Mouse (Mus musculus) heart, adult 9 months (tissue): ENCODE measurements around the gene Mthfr.
"Not testable (repeated sequence)": the region's sequence is repeated elsewhere in the genome, so short reads cannot be mapped to it uniquely, and the experiment has no call there.

Experiments used
- DNase-seq, 2 experiments: peaks; one replicate each; pipeline ENCODE4 v3.0.0; 2022; ENCODE audit warnings: low spot score in 2 of 2

The Mthfr gene

DNA sequence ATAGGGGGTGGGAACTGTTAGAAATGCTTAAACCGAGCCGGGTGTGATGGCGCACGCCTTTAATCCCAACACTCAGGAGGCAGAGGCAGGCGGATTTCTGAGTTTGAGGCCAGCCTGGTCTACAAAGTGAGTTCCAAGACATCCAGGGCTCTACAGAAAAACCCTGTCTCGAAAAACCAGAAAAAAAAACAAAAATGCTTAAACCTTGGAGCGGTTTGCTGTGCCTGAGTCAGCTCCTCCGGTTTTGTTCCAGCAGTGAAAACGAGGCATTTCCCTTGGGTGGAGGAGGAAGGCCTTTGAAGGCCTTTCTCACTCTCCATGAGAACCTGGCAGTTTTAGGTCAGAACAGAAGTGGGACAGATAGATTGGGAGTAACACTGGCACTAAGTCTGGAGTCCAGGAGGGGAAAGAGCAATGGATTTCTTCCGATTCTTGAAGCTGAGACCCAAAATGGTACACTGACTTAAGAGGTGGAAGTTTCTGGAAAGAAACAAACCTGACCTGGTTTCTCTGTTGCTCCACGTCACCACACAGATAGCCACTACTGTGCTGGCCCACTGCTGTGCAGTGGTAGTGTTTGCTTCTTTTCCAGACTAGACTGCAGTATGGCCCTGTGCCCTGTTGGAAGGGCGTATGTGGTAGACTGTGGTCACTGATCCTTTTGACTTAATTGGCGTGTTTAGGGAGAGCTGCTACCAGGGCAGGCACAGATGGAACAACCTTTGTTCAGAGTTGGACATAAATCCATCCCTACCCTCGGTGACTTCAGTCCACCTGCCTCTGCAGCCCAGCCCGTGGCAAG, 1.4 kb downstream of the Mthfr start:
- DNase-seq, result peak in 1 of 2 experiments; percentile 27

DNA sequence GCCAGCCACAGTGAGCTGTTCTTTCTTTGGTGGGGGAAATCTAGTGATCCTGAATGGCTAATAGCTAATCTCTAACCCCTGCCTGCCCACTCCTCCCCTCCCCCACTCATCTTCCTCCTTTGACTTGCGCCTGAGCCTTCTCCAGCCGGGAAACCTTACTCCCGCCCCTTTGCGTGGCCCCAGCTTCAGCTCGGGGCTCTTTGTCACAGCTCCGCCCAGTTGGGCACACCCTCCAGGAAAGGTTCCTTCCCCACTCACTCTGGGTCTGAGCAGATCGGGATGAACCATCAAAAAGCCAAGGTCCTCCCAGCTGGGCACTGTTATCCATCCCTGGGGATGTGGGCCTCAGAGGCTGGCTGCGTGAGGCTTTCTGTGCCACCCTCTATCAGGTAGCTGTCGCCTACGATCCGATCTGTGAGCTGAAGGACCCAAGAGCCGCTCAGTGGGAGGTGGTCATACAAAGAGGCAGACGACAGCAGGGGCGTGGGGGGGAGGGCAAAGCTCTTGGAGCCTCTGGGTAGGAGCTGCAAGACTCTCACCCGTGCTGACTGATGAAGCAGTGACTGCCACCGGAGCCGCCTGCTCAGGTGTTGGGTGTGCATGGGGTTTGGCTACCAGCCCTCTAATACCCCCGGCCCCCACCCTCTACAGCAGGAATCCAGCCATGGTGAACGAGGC, 2.2 kb downstream of the Mthfr start:
- peak; percentile 80 to 85 for DNase-seq

DNA sequence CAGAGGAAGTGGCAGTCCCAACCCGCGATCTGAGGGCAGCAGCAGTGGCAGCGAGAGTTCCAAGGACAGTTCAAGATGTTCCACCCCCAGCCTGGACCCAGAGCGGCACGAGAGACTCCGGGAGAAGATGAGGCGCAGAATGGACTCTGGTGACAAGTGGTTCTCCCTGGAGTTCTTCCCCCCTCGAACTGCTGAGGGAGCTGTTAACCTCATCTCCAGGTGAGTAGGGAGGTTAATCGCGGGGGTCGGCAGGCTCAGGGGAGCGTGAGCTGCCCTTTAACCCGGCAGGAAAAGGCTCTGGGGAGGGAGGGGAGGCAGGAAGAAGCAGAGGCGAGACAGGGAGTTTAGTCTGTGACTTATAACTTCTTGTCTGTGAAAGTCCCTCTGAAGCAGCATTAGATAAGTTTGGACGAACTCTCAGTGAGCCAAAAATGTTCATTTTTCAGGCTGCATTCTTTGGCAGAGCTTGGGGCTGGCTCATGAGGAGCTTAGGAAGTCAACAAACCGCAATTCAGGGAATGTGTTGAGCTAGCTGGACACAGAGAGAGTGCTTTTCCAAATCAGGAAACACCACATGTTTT, 2.8 kb downstream of the Mthfr start:
- peak; percentile 68 to 74 for DNase-seq

DNA sequence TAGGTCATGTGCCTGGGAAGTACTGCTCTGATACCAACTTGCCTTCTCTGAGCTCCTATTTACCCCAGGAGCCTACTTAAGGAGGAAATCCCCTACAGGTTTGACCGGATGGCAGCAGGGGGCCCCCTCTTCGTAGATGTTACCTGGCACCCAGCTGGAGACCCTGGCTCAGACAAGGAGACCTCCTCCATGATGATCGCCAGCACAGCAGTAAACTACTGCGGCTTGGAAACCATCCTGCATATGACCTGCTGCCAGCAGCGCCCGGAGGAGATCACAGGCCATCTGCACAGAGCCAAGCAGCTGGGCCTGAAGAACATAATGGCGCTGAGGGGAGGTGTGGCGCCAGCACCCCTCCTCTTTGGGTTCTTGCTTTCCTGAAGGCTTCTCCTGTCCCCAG, 4.5 kb downstream of the Mthfr start:
- DNase-seq, result not testable (repeated sequence)

DNA sequence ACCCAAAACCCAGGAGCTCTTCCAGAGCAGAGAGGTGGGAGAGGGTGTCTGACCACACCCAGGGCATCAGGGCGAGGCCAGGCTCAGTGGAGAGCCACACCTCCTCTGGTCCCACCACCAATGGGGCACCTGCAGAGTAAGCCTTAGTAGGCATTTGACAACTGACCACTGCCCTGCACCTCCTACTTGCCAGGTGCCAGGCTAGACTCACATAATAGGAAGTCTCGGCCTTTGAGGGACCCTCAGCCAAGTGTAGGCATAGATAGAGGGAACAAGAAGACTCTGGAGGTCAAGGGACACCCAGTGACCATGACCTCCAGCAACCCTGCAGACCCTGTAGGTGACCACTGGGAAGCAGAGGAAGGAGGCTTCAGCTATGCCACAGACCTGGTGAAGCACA, 5.2 kb downstream of the Mthfr start:
- no peak for DNase-seq

DNA sequence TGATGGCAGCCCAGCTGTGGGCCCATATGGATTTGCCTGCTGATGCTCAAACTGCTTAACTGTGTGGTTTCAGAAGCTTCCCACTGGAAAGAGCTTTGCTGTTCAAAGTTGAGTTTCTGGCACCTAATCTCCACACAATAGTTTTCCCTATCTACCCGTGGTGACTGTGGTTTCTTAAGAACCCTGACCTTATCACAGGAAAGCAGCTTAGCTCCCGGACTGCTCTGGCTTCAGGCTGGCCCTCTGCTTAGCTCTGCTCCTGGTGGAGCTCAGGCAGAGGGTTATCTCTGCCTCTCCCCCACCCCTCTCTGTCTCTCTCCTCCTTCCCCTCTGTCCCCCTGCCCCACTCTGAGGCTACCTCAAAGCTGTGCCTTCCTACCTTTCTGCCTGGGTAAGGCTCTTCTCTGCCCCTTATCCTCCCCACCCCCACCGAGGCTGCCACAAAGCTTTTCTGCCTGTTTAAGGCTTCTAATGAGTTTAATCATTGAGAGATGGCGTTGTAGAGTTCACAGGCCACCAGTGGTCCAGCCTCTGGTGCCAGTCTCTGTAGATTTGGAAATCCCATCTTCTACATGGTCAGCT, 7.7 kb downstream of the Mthfr start:
- DNase-seq, result no peak

DNA sequence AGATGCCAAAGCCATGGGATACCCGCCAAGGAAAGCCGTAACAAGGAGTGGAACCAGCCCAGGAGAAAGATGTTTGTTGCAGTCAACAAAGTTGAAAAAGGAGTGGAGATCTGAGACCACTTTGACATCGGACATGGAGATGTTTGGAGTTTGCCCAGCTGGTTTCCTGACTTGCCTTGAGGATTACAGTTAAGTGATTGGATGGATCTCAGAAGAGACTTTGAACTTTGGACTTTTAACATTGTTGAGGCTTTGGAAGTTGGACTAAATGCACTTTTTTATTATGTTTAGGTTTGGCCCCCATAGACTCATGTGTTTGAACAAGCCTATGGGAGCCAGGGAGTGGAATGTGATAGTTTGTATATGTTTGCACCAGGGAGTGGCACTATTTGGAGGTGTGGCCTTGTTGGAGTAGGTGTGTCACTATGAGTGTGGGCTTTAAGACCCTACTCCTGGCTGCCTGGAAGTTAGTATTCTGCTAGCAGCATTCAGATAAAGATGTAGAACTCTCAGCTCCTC, 11.6 kb downstream of the Mthfr start:
- not testable (repeated sequence) for DNase-seq

DNA sequence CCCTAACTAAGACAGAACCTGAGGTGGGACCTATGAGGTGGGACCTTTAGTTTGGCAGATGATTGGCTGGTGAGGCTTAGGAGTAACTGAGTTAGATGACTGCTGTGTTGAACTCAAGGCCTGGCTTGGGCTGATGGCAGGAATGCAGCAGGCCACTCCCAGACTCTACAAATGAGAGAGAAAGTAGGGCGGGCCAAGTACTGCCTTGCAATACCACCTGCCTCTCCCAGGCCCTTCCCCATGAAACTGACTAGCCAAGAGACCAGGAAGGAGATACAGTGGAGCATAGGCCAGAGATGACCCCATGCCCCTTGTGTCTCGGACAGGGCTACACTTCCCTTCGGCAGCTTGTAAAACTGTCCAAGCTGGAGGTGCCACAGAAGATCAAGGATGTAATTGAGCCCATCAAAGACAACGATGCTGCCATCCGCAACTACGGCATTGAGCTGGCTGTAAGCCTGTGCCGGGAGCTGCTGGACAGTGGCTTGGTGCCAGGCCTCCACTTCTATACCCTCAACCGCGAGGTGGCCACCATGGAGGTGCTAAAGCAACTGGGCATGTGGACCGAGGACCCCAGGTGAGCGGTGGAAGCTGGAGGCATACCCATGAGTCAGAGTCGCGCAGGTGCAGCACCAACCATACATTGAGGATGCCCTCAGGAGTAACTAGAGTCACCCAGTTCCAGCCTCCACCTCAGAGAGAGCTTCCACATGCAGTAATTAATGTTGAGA, 12.3 kb downstream of the Mthfr start:
- no peak for DNase-seq

DNA sequence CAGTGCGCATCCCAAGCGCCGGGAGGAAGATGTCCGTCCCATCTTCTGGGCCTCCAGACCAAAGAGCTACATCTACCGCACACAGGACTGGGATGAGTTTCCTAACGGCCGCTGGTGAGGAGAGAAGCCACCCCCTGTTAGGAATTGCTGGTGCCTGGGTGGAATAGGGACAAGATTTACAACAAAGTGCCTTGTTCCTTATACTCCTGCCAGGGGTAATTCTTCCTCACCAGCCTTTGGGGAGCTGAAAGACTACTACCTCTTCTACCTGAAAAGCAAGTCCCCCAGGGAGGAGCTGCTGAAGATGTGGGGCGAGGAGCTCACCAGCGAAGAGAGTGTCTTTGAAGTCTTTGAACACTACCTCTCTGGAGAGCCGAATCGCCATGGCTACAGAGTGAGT, 13.0 kb downstream of the Mthfr start:
- DNase-seq, result no peak

DNA sequence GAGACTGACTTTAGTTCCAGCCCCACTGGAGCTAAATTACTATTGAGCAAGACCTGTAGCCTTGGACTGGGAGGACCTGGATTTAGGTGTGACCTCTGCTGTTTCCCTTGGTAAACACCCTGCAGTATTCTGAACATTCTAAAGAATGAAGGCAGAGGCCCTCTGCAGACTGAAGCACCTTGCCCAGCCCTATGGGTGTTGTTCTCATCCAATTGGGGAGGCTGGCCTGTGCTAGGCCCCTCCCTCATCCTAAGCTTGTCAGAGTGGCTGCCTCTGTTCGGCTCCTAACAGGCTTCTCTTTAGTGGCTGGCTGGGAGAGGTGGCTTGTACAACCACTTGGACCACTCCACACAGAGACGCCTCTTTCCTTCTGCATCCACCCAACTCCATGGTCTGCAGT, 14.1 kb downstream of the Mthfr start:
- DNase-seq, result no peak

DNA sequence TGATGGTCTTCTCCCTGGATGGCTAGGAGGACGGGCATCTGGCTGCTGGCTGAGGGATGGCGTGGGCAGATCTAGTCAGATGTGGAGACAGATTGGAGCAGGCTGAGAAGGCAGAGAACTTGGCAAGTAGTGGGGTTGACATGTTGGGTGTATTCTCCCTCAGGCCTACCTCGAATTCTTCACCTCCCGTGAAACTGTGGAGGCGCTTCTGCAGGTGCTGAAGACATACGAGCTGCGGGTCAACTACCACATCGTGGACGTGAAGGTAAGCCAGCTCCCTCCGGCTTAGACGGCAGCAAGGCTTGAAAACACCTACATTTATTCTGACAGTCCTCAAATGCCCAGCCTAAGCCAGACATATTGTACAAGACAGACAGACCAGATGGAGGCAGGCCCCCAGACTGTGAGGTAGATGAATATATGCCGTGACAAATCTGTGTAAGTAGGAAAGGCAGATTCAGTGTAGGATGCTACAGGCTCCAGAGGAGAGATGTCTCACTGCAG, 14.6 kb downstream of the Mthfr start:
- no peak for DNase-seq

DNA sequence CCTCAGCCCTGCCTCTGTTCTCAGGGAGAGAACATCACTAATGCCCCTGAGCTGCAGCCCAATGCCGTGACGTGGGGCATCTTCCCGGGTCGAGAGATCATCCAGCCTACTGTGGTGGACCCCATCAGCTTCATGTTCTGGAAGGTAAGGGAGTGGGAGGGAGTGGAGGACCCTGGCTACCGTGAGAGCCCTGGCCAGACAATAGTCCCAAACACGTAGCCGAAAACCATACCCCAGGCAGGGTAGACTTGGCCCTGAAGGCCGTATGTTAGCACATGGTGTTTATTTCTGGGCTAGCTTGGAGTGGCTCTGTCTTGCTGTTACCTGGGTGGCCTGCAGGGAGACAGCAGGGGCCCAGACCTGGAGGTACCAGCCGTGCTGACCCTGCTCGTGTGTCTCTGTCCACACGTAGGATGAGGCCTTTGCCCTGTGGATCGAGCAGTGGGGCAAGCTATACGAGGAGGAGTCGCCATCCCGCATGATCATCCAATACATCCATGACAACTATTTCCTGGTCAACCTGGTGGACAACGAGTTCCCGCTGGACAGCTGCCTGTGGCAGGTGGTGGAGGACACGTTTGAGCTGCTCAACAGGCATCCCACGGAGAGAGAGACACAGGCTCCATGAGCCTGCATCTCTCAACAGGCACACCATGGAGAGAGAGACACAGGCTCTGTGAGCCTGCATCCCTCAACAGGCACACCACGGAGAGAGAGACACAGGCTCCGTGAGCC, 16.3 kb downstream of the Mthfr start:
- DNase-seq, result no peak

DNA sequence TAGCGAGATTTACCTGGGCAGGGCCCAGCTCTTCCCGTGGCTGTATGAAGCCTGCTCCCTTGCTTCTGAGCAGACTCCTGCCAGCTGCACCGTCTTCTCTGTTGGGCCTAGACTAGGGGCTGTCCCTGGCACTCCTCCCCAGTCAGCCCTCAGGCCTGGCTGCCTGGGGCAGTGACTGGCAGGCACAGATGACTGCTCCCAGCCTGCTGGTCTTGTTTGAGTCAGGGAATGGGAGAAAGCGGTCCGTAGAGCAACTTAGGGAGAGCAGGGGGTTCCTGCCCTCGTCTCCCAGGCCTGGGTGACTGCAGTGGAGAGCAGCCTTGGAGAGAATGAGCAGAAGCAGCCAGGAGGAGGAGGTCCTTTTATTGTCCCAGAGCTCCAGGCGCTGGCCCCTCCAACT, 17.4 kb downstream of the Mthfr start:
- DNase-seq, result no peak

DNA sequence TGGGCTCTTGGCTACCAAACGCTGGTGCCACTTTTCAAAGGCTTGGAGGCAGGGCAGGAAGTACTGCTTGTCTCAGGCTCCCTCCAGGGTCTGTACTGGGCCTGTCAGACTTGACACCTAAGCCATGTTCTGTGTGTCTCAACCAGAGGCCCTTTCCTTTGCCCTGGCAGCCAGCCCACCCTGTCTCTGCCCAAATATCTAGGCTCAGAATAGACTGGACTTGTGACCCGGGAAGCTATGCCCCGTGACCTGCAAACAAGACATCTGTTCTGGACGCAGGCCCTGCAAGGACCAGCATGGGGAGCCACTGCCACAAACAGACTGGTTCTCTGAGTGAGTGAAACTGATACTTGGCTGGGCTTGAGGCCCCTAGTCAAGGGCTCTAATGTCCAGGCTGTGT, 17.9 kb downstream of the Mthfr start:
- DNase-seq, result peak; percentile 74 to 80

DNA sequence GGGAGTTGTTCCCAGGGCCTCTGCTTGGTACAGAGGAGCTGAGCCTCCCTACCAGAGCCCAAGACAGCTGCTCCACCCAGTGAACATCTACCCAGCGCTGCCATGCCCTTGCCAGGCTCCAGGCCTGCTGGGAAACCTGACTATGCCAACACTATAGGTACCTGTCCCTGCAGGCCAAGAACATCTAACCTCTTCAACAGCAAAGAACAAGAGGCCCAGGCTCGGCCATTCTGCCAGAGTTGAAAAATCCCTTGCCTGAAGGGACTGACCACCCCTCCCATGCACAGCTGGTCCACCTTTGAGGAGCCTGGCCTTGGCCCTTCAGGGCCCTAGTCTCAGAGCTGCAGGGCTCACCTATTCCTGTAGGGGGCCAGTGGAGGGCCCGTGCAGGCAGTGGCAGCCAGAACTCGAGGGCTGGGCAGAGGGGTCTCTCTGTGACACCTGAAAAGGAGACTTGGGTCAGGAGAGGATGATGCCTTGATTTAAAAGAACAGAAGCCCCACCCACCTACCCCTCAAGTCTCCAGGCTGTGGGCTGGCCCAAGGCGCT, 18.9 kb downstream of the Mthfr start:
- no peak for DNase-seq

DNA sequence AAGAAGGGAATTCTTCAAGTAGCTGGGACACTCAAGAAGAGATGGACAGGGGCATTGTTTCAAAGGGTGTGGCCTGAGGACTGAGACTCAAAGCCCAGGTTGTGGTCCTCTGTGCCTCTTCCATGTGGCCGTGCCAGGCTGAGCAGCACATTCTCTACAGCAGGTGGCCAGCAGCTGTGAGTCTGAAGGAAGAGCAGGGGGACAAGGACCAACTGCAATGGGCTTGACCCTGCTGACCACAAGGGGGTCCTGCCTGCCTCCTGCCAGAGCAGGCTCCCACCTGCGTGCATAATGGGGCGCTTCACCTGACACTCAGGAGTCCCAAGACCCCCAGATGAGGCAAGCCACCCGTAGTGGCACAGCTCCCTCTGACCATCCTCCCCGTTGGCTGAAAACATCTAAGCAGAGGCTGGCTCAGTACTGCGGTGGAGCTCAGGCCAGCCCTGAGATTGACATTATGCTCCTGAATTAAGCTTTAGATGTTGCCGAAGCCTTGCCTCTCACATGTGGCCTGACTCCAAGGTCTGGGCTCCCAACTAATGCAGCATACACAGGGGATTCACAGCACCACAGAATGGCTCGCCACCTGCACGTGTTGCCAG, 19.4 kb downstream of the Mthfr start:
- no peak for DNase-seq

DNA sequence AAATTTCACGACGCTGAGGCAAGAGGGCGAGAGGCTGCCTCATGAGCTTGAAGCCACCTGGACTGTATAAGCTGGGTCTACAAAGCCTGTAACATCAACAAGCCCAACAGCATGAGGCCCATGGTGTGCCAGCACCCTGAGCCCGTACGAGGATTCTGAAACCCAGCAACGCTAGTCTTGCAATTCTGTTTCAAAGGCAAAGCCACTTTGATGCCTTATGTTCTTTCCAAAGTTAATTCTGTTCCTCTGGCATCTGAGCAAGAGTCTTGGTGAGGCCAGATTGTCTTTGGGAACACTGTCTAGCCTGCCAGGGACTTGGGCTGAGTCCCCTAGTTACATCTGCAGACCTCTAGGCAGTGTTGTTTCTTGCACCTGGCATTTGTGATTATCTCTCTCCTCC, 20.1 kb downstream of the Mthfr start:
- no peak for DNase-seq

DNA sequence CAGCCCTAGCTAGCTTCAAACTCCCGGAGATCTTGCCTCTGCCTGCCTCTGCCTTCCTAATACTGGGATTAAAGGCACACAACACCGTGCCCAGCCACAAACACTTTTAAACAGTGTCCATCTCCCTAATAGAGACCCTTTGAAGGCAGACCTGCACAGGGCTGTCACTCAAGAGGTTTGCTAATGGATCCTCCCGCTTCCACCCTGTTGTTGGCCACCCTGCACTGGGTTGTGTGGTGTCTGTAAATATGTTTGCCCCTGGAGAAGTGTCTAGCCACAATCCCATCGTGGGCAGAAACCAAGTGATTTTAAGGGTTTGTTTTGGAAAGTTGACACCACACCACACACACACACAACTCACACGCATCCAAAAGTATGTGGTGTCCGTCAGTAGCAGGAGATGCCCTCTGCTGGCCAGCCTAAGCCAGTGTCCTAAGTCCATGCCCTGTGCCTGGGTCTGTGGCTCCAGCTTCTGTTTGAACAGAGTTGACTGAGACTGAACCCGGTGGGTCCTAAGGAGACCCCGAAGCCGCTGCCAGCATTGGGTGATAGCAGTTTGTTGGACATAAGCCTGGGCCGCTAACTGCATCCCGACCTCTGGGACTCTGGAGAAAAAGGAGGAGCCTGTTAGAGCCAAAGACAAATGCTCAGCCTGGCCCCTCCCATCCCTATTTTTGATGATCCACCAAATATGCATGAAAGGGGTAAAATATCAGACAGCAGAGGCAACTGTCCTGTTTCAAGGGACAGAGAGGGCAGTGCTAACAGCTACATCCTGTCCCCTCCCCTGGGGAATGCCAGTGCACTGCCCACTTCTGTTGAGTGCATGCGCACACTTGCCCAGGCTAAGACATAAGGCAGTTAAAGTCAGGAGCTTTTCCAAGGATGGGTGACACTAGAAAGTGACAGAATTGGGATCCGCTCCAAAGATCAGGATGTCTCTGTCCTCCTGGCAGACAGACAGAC, 21.5 kb downstream of the Mthfr start:
- DNase-seq, result no peak

DNA sequence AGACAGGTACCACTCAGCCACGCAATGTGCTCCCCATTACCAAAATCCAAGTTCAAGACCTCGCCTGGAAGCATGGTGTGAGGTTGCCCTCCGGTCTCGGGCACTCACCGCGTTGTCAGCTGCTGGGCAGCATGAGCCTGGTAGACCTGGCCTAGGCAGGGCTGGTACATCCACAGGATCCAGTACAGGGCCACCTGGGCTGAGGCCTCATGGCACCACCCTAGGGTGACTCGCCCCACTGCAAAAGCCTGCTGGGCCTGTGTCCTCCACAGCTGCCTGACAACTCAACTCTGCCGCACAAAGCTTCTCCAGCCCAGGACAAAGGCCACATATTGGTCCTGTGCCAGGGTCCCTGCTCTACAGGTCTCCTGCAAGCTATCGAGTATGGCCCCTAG, 22.2 kb downstream of the Mthfr start:
- no peak for DNase-seq
